Mouse (Mus musculus) adrenal gland, postnatal 25 days (tissue): Measurements from ENCODE around the gene Clspn. TPM values are rescaled to one million over a fixed set of nuclear protein-coding genes. Genes with fewer than 3 reads are reported as not detected.

Source experiments
- DNase-seq: peaks from one replicate; pipeline ENCODE4 v3.0.0; 2021; ENCODE audit warnings: mixed read lengths
- microRNA-seq, 2 experiments: library from miRNA; unstranded; fragments of <30 nt; microRNA quantifications; one replicate each; pipeline ENCODE4 v1.2.0; 2021
- total RNA-seq: library from RNA; stranded (reverse); gene quantifications from 2 replicates; pipeline ENCODE4 v1.2.3, GENCODE M21; 2021

The Clspn gene
- total RNA-seq, 1 experiment from 2014 or later: 5.0 TPM

DNA sequence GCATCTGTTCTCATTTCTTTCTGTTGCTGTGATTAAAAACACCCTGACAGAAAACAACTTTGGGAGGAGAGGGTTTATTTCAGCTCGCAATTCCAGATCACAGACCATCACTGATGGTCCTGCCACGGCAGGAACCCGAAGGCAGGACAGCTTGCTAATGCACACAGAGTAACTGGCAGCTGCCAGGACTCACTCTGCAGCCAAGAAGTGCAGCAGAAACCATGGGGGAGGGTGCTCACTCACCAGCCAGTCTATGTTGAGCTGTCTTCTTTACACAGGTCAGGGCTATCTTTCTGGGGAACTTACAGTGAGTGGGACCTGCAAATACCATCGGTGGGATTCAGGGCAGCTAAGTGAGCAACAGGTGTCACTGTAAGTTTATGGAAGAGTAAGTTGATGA is 80.7 kb downstream of the Clspn start:
- DNase-seq: no peak

- DNase-seq: no peak
Measured at GRCm38 (mm10) chr4:126639339-126639738, 82.6 kb downstream of the Clspn start.

- DNase-seq: no peak
Measured at GRCm38 (mm10) chr4:126641901-126642300, 85.2 kb downstream of the Clspn start.

Small RNA genes lying within 50 kb of the gene (microRNA-seq; reads per million reads assigned to microRNA genes)
- gene Mir7119: 0 reads per million in 2 experiments

Other genes starting within 250 kb of the Clspn start
- gene Adprhl2, start 235.2 kb upstream of the Clspn start, total RNA-seq: 27.6 and 38.9 TPM in 2 replicates
- 2.4 and 2.6 TPM in 2 replicates for gene Tekt2, start 231.2 kb upstream of the Clspn start, total RNA-seq
- gene Ago3, start 127.4 kb upstream of the Clspn start, total RNA-seq: 13.9 and 17.6 TPM in 2 replicates
- gene Ago1, start 88.4 kb upstream of the Clspn start, total RNA-seq: 39.4 and 47.1 TPM in 2 replicates
- 6.4 and 8.8 TPM in 2 replicates for gene Ago4, start 23.5 kb upstream of the Clspn start, total RNA-seq
- 13.7 and 17.4 TPM in 2 replicates for gene 5730409E04Rik, start 52.9 kb downstream of the Clspn start, total RNA-seq
- gene Psmb2, start 120.7 kb downstream of the Clspn start, total RNA-seq: 149 and 179 TPM in 2 replicates
- not detected in 2 replicates for gene Tfap2e, start 179.3 kb downstream of the Clspn start, total RNA-seq
- gene Ncdn, start 196.5 kb downstream of the Clspn start, total RNA-seq: 30.5 and 32.3 TPM in 2 replicates
- gene AU040320, start 196.6 kb downstream of the Clspn start, total RNA-seq: 41.6 and 46.4 TPM in 2 replicates